ENCODE assay signal across 7 mouse cellular contexts in the genomic region with DNA sequence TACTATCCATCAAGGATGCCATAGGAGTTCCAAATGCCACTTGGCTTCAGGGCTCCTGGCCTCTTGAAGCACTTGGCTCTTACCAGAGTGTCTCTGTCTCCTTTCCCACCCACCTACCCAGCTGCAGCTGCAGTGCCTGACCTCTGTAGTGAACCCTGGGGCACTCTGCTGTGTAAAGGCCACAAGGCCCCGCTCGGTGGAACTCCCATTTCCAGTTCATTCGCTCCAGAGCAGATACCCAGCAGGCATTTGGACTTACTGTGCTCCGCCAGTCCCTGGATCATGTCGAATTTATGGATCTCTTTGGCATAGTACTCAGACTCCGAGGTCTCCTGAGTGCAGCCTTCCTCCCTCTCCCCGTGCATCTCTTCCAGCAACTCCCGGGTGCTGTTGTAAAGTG. TPM values are rescaled to one million over a fixed set of nuclear protein-coding genes. Genes with fewer than 3 reads are reported as not detected.
A peak's percentile ranks its signal among the peaks of the same experiment; 100 is the strongest.
DNase-seq lines count a peak whose midpoint lies in the region; ATAC-seq and TF ChIP-seq lines count a peak whose summit lies in the region.

No protein-coding gene starts in this region.

- H3K9ac ChIP-seq in intestine, embryonic 15.5 days, result peak overlapping the region; percentile 54
- H3K9ac ChIP-seq in neural tube, embryonic 14.5 days (replicated peaks; ENCODE audit: low read depth, low read length), result no peak overlapping the region; the same call in 1 of the 2 replicates

- H3K4me2 ChIP-seq in intestine, embryonic 15.5 days (replicated peaks), result peak overlapping the region; percentile 92
- peak overlapping the region; percentile 95 for H3K4me2 ChIP-seq in neural tube, embryonic 14.5 days (ENCODE audit: low read depth, low read length)

- ATAC-seq in intestine, embryonic 15.5 days, result no peak
- ATAC-seq in neural tube, embryonic 14.5 days (ENCODE audit: low read depth), result no peak

- H3K36me3 ChIP-seq in intestine, embryonic 15.5 days, result no peaks in the 10 kb centered on the region
- no peaks in the 10 kb centered on the region for H3K36me3 ChIP-seq in neural tube, embryonic 14.5 days (ENCODE audit: control insufficient read depth, insufficient read depth, low read length)

- peak overlapping the region; percentile 81 for H3K27ac ChIP-seq in embryonic fibroblast, embryonic 13.5 days (ENCODE audit: insufficient read depth, low read length)
- H3K27ac ChIP-seq in intestine, embryonic 15.5 days, result peak overlapping the region; percentile 93; the same call in 1 of the 2 replicates
- H3K27ac ChIP-seq in neural tube, embryonic 14.5 days (ENCODE audit: low read depth, low read length), result no peak overlapping the region

- H3K4me3 ChIP-seq in embryonic fibroblast, embryonic 13.5 days (ENCODE audit: insufficient read depth, low read length), result peak overlapping the region; percentile 90
- peak overlapping the region; percentile 52 for H3K4me3 ChIP-seq in intestine, embryonic 15.5 days (replicated peaks)
- H3K4me3 ChIP-seq in neural tube, embryonic 14.5 days (ENCODE audit: low read depth, low read length), result peak overlapping the region; percentile 42; the same call in 1 of the 2 replicates

- peaks cover 5% of the 10 kb centered on the region; the same call in 1 of the 2 replicates for H3K4me1 ChIP-seq in embryonic fibroblast, embryonic 13.5 days (ENCODE audit: control insufficient read depth, insufficient read depth, low read length)
- H3K4me1 ChIP-seq in intestine, embryonic 15.5 days (replicated peaks), result peaks cover 8% of the 10 kb centered on the region; the same call in 1 of the 2 replicates
- H3K4me1 ChIP-seq in neural tube, embryonic 14.5 days (ENCODE audit: control insufficient read depth, insufficient read depth, low read length), result peaks cover 12% of the 10 kb centered on the region

- 37% methylated on average over 8 of the region's 8 CpGs for WGBS in intestine, embryonic 15.5 days
- 6% methylated on average over 8 of the region's 8 CpGs for WGBS in neural tube, embryonic 14.5 days

- no peak for TF ChIP-seq POLR2A in embryonic fibroblast, embryonic 13.5 days (IDR thresholded peaks at IDR 0.05; ENCODE audit: low read depth, low read length)

- no peaks in the 10 kb centered on the region for H3K9me3 ChIP-seq in intestine, embryonic 15.5 days
- no peaks in the 10 kb centered on the region for H3K9me3 ChIP-seq in neural tube, embryonic 14.5 days (ENCODE audit: control insufficient read depth, low read length)

- H3K27me3 ChIP-seq in intestine, embryonic 15.5 days (replicated peaks), result 0 out of 2 replicates have a peak, but pooled peaks cover 2% of the 10 kb centered on the region
- H3K27me3 ChIP-seq in neural tube, embryonic 14.5 days (ENCODE audit: control insufficient read depth, insufficient read depth, low read length), result no peaks in the 10 kb centered on the region

- DNase-seq in ovary, postnatal 10 days (ENCODE audit: low spot score), result peak; percentile 16
- DNase-seq in ovary, postnatal 36 days (ENCODE audit: low spot score), result no peak
- DNase-seq in layer of hippocampus, adult 8-10 months (ENCODE audit: low spot score in 2 of 2), result no peak
- no peak for DNase-seq in thymus, adult 18-20 months

- TF ChIP-seq CTCF in embryonic fibroblast, embryonic 13.5 days (IDR thresholded peaks at IDR 0.05; ENCODE audit: borderline replicate concordance, insufficient read depth, low read length), result no peak

RNA-seq across cellular contexts. Expression of gene Tgfb3, which starts 1.5 kb away (rescaled TPM):
- polyA plus RNA-seq in embryonic fibroblast, embryonic 13.5 days (2011; ENCODE audit: insufficient read length, low read depth, missing spikeins), result 239 and 264 TPM in 2 replicates
- polyA plus RNA-seq in intestine, embryonic 15.5 days (2015; fragmentation: Nextera tagmentation; extraction: Ambion mirVana), result 22.8 and 23.4 TPM in 2 replicates
- 2.8 and 4.1 TPM in 2 replicates for polyA plus RNA-seq in neural tube, embryonic 14.5 days (2014; fragmentation: Nextera tagmentation; extraction: Ambion mirVana)
- total RNA-seq in layer of hippocampus, adult 8-10 months (2022), result 10 to 100 TPM; 13.7 to 19.9 (median 16.0) TPM

RNA-seq across cellular contexts. Expression of gene Ift43, which starts 5.0 kb away (rescaled TPM):
- polyA plus RNA-seq in embryonic fibroblast, embryonic 13.5 days (2011; ENCODE audit: insufficient read length, low read depth, missing spikeins), result 44.2 and 52.6 TPM in 2 replicates
- 69.2 and 73.7 TPM in 2 replicates for polyA plus RNA-seq in intestine, embryonic 15.5 days (2015; fragmentation: Nextera tagmentation; extraction: Ambion mirVana)
- 38.1 and 47.7 TPM in 2 replicates for polyA plus RNA-seq in neural tube, embryonic 14.5 days (2014; fragmentation: Nextera tagmentation; extraction: Ambion mirVana)
- total RNA-seq in layer of hippocampus, adult 8-10 months (2022), result 10 to 100 TPM; 13.0 to 18.5 (median 15.4) TPM
